Mouse (Mus musculus) forebrain, embryonic 11.5 days (tissue): ENCODE data around the gene Psmd9. TPM values are rescaled to one million over a fixed set of nuclear protein-coding genes. Genes with fewer than 3 reads are reported as not detected.

Experiments
- ATAC-seq: fragments of 200-750 bp; cut with Nextera tagmentation; replicated peaks from 2 replicates; pipeline ENCODE4 v1.8.0; 2017; ENCODE audit warnings: moderate TSS enrichment; ENCODE audit not compliant: low FRiP score
- DNase-seq: peaks from one replicate; pipeline ENCODE4 v3.0.0-alpha.2; 2017; ENCODE audit warnings: low spot score
- H3K27ac ChIP-seq: fragments of 300-500 bp; sonication (generic); 2 replicates; pipeline ENCODE4 v1.5.1; 2014; ENCODE audit warnings: low read depth, low read length
- H3K27me3 ChIP-seq: fragments of 300-500 bp; sonication (generic); 2 replicates; pipeline ENCODE4 v1.6.1; 2014; ENCODE audit warnings: mild to moderate bottlenecking, low read length, mixed read lengths; ENCODE audit not compliant: control insufficient read depth, insufficient read depth
- H3K36me3 ChIP-seq: fragments of 300-500 bp; sonication (generic); 2 replicates; pipeline ENCODE4 v1.6.1; 2014; ENCODE audit warnings: mild to moderate bottlenecking, low read length, moderate library complexity, mixed read lengths; ENCODE audit not compliant: control insufficient read depth, insufficient read depth
- H3K4me1 ChIP-seq: fragments of 300-500 bp; sonication (generic); replicated peaks from 2 replicates; pipeline ENCODE4 v1.6.1; 2014; ENCODE audit warnings: low read length, mixed read lengths; ENCODE audit not compliant: control insufficient read depth, insufficient read depth
- H3K4me2 ChIP-seq: fragments of 300-500 bp; sonication (generic); 2 replicates; pipeline ENCODE4 v1.6.1; 2014; ENCODE audit warnings: low read depth, mild to moderate bottlenecking, low read length, moderate library complexity, mixed read lengths; ENCODE audit not compliant: severe bottlenecking
- H3K4me3 ChIP-seq: fragments of 300-500 bp; sonication (generic); 2 replicates; pipeline ENCODE4 v1.5.1; 2014; ENCODE audit warnings: low read depth, low read length
- H3K9ac ChIP-seq: fragments of 300-500 bp; sonication (generic); 2 replicates; pipeline ENCODE4 v1.6.1; 2014; ENCODE audit warnings: low read length
- H3K9me3 ChIP-seq: fragments of 300-500 bp; sonication (generic); 2 replicates; pipeline ENCODE4 v1.6.1; 2016; ENCODE audit warnings: low read length, mixed read lengths; ENCODE audit not compliant: control insufficient read depth
- WGBS: fragments of 180-500 bp; shearing (Covaris S2); extraction: QIAGEN DNeasy Blood & Tissue Kit; methylation state at CpG from one replicate; pipeline ENCODE4 v1.1.7; 2014; 5-methylcytosine and 5-hydroxymethylcytosine counted together
- polyA plus RNA-seq: library from polyadenylated mRNA; unstranded; fragments of >200 nt; fragmentation: Nextera tagmentation; extraction: Ambion mirVana; gene quantifications from 2 replicates; pipeline ENCODE4 v1.2.1, GENCODE M21; 2014

The Psmd9 gene
- polyA plus RNA-seq, 1 experiment from 2014 or later: 68.5 TPM

DNA sequence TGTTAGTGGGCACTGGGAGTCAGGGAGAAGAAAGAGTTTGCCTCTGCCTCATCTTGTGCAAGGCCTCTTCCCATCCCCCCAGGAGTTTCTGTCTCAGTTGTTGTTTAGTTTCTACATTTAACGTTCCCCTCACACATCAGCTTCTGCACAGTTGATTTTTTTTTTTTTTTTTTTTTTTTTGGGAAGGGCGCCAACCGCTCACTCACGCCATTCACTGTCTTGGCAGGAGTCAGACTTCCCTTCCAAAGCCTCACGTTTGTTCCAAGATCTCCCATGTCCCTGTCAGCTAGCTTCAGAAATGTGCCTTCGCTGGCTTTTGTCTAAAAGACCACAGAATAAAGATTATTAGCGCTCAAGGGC, 108.1 kb downstream of the Psmd9 start:
- Histone ChIP-seq H3K36me3 (no peaks in the 10 kb centered on the region), H3K9me3 (no peaks in the 10 kb centered on the region), H3K27ac (no peak overlapping the region), H3K4me2 (no peak overlapping the region), H3K4me3 (no peak overlapping the region), H3K9ac (no peak overlapping the region), H3K4me1 (peaks cover 5% of the 10 kb centered on the region; the same call in 1 of the 2 replicates), H3K27me3 (no peaks in the 10 kb centered on the region)
- WGBS: 59% methylated on average over 7 of the region's 7 CpGs
- DNase-seq (no peak), ATAC-seq (no peak)

GRCm38 (mm10) chr5:123277704-123278103, 108.5 kb downstream of the Psmd9 start:
- no peaks in the 10 kb centered on the region for H3K27me3 ChIP-seq
- no peak overlapping the region for H3K4me2 ChIP-seq
- WGBS: 95% methylated on average over 4 of the region's 4 CpGs
- no peak for DNase-seq
- no peak overlapping the region for H3K27ac ChIP-seq
- H3K9ac ChIP-seq: no peak overlapping the region
- H3K4me1 ChIP-seq: peaks cover 5% of the 10 kb centered on the region; the same call in 1 of the 2 replicates
- no peak for ATAC-seq
- no peak overlapping the region for H3K4me3 ChIP-seq
- H3K9me3 ChIP-seq: no peaks in the 10 kb centered on the region
- no peaks in the 10 kb centered on the region for H3K36me3 ChIP-seq

DNA sequence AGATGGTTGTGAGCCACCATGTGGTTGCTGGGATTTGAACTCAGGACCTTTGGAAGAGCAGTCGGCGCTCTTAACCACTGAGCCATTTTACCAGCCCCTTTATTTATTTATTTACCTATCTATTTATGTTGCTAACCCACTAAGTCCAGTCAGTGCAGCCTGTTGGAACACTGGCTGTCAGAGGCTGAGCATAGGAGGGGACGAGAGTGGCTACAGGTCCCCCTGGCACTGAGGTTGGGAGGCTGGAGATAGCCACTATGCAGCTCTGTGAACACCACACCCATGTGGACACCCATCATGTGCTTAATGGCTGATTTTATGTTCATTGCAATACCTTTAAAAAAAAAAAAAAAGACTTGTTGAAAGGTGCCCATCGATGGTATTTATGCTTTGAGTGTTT, 110.0 kb downstream of the Psmd9 start:
- WGBS: 98% methylated on average over 4 of the region's 4 CpGs
- Histone ChIP-seq H3K4me3 (no peak overlapping the region), H3K36me3 (no peaks in the 10 kb centered on the region), H3K4me2 (no peak overlapping the region), H3K4me1 (peaks cover 5% of the 10 kb centered on the region; the same call in 1 of the 2 replicates), H3K9me3 (no peaks in the 10 kb centered on the region), H3K27me3 (no peaks in the 10 kb centered on the region), H3K9ac (no peak overlapping the region), H3K27ac (no peak overlapping the region)
- DNase-seq (no peak), ATAC-seq (no peak)

GRCm38 (mm10) chr5:123281336-123282136, 112.3 kb downstream of the Psmd9 start:
- H3K36me3 ChIP-seq: no peaks in the 10 kb centered on the region
- no peak for ATAC-seq
- no peak overlapping the region for H3K27ac ChIP-seq
- 79% methylated on average over 9 of the region's 9 CpGs for WGBS
- H3K27me3 ChIP-seq: no peaks in the 10 kb centered on the region
- no peak overlapping the region for H3K9ac ChIP-seq
- H3K9me3 ChIP-seq: no peaks in the 10 kb centered on the region
- no peak overlapping the region for H3K4me3 ChIP-seq
- H3K4me1 ChIP-seq: peaks cover 3% of the 10 kb centered on the region; the same call in 1 of the 2 replicates
- no peak for DNase-seq
- no peak overlapping the region for H3K4me2 ChIP-seq

DNA sequence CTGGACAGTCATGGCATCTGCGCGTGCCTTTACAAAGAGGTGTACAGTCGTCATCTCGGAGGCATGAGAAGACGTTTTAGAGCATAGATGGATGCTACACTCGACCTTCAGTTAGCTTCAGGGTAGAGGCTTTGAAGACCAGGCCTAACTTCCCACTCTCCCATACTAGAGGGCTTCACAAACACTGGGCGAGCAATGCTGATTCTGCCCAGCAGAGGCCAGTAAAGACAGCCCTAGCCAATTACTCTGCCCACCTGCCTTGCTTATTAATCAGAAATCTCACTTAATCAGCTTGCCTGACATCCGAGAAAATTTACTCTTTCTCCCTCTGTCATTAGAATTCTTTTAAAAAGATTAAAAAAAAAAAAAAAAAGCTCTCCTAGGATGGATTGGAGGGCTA, 116.0 kb downstream of the Psmd9 start:
- ATAC-seq (no peak), DNase-seq (no peak)
- Histone ChIP-seq H3K4me3 (no peak overlapping the region), H3K27ac (no peak overlapping the region), H3K4me2 (no peak overlapping the region), H3K27me3 (no peaks in the 10 kb centered on the region), H3K4me1 (no peaks in the 10 kb centered on the region), H3K9me3 (no peaks in the 10 kb centered on the region), H3K36me3 (no peaks in the 10 kb centered on the region), H3K9ac (no peak overlapping the region)
- 48% methylated on average over 8 of the region's 8 CpGs for WGBS

DNA sequence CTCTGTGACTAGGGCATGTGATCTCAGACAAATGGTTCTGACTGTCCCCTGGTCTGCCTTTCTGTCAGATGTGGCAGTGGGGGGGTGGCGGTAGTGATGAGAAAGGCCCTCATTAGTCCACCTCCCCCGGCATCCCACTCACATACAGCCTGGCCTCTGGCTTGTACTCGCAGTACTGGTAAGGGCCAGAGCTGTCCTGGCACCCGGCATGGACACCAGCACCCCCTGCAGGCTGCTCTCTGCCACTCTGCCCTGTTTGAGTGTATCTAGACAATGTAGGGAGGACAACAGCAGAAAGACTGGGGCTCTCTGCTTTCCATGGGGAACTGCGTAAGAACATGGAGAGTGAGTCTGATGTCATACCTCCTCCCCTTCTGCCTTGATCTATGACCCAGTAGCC, 118.9 kb downstream of the Psmd9 start:
- Histone ChIP-seq H3K4me2 (no peak overlapping the region), H3K4me3 (no peak overlapping the region), H3K36me3 (no peaks in the 10 kb centered on the region), H3K27ac (no peak overlapping the region), H3K9me3 (no peaks in the 10 kb centered on the region), H3K4me1 (no peaks in the 10 kb centered on the region), H3K9ac (no peak overlapping the region), H3K27me3 (no peaks in the 10 kb centered on the region)
- ATAC-seq: no peak
- WGBS: 76% methylated on average over 5 of the region's 5 CpGs
- no peak for DNase-seq

DNA sequence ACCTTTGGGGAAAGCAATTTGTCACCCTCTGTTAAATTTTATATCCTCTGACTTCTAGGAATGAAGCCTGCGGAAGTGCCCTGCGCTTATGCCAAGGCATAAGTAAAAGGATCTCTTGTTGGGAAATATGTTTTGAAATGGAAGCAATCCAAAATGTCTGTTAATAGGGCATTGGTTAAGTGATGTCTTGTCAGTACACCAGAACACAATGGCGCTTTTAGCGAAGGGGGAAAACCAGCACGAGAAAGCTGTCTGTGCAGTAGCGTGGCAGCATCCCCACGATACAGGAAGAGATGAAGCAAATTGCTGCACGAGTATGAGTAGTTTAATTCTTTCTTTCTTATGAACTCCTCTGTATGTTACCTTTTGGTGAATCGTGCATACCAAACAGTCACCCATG, 125.4 kb downstream of the Psmd9 start:
- 89% methylated on average over 9 of the region's 9 CpGs for WGBS

DNA sequence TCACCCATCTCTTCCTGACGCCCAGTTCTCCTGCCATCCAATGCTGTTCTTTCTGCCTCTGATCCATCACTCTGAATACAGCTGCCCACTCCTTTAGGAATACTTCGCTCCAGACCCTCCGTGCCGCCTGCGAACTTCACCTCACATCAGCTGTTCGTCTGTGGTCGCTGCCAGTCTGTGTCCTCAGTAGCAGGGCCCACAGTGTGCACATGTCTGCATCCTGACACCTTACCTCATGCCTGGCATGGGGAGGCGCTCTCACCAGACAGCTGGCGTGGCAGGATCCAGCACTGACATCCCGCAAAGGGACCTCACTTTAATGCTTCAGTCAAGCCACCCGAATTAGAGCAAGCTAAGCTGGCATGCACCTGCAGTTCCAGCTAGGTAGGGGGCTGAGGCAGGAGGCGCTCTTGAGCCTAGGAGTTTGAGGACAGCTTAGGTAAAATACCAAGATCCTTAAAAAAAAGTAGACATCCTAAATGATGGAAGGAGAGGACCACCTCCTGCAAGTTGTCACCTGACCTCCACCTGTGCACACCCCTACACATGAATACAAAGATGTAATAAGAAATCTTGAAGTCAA, 127.1 kb downstream of the Psmd9 start:
- Histone ChIP-seq H3K27ac (no peak overlapping the region), H3K9me3 (no peaks in the 10 kb centered on the region), H3K36me3 (no peaks in the 10 kb centered on the region), H3K4me3 (no peak overlapping the region), H3K4me1 (0 out of 2 replicates have a peak, but pooled peaks cover 3% of the 10 kb centered on the region), H3K27me3 (no peaks in the 10 kb centered on the region; the same call in 1 of the 2 replicates), H3K4me2 (no peak overlapping the region), H3K9ac (no peak overlapping the region)
- DNase-seq: no peak
- no peak for ATAC-seq
- WGBS: 68% methylated on average over 12 of the region's 12 CpGs

More for the DNA sequence above, 125.4 kb downstream of the Psmd9 start:
- DNase-seq (no peak), ATAC-seq (no peak)
- Histone ChIP-seq H3K9ac (no peak overlapping the region), H3K27me3 (no peaks in the 10 kb centered on the region; the same call in 1 of the 2 replicates), H3K36me3 (no peaks in the 10 kb centered on the region), H3K4me3 (no peak overlapping the region), H3K4me1 (no peaks in the 10 kb centered on the region), H3K4me2 (no peak overlapping the region), H3K27ac (no peak overlapping the region), H3K9me3 (no peaks in the 10 kb centered on the region)
